Mouse (Mus musculus): ENCODE results near the gene Slx4ip. TPM values are rescaled to one million over a fixed set of nuclear protein-coding genes. Genes with fewer than 3 reads are reported as not detected.
A peak's percentile ranks its signal among the peaks of the same experiment; 100 is the strongest.

The Slx4ip gene
- polyA plus RNA-seq, 1 experiment from 2014 or later = 5.3 TPM

DNA sequence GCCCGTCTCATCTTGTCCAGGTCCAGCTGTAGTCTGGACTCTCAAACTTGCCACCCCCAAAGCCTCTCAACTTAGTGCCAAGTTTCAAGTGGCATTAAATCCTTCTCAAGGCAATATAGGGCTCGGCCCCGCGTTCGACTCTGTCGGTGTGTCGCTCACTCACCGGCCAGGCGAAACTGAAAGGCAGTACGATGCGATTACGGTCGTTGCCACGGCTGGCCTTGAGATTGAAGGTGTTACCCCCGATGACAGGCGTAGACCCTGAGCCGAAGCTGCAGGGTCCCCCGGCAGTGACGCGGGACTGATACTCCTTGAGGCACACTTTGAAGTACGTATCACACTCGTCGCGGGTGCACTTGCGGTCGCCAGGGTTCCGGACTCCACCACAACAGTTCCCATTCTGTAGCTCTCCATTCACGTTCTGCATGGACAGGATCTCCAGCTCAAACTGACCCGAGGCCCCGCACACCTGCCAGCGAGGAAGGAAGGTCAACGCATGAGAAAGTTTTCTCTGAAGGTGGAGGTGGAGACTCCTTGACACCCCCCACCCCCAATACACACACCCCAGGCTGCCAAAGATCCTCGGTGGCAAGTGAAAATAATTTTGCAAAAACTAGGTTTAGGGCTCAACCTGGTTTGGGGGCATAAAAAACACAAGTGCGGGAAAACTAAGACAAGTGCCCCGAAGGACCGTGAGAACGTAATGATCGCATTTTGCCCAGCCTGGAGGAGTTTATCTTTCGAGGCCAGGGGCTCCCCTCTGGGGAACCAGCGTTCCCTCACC lies 224.4 kb downstream of the Slx4ip start:
- peaks cover 16% of the 10 kb centered on the region for H3K4me1 ChIP-seq (replicated peaks)
- no peaks in the 10 kb centered on the region for H3K27me3 ChIP-seq (replicated peaks)
- H3K9me3 ChIP-seq = no peaks in the 10 kb centered on the region
- peak overlapping the region; percentile 92 for H3K27ac ChIP-seq
- peak overlapping the region; percentile 65 for H3K4me3 ChIP-seq (replicated peaks)
- peak overlapping the region; percentile 94 for H3K4me2 ChIP-seq (replicated peaks)
- 0% methylated on average over 40 of the region's 40 CpGs for WGBS
- H3K36me3 ChIP-seq = no peaks in the 10 kb centered on the region
- ATAC-seq = no peak
- H3K9ac ChIP-seq = peak overlapping the region; percentile 86

DNA sequence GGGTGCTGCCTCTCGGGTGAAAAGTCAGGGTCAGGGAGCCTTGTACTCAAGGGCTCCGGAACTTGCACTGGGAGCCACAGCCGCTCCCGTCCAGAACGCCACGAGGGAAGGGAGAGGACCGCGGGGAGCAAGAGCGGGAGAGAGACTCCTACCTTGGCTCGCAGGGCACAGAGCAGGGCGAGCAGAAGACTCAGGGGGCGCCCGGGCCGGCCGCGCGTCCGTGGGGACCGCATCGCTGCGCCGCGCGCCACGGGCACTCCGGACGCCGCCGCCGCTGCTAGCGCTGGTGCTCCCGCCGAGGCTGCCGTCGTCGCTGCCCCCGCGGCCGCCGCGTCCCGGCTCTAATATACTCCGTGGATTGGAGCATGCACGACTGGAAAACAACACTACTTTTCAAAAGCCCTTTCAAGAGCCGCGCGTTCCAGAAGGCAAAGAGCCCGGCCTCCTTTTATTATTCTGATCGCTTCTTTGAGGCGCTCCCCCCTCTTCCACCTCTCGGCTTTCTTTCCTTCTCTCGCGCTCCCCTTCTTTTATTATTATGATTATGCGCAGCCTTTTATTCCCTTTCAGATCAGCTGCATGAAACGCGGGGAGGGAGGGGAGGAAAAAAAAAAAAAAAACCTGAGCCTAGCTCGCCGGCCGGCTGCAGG lies 225.1 kb downstream of the Slx4ip start, which contains the start of gene Jag1:
Gene Jag1, minus strand, starts transcription at position 620 of the 650 bp plus-strand sequence.
- H3K36me3 ChIP-seq = no peaks in the 10 kb centered on the region
- H3K27me3 ChIP-seq (replicated peaks) = no peaks in the 10 kb centered on the region
- H3K9me3 ChIP-seq = no peaks in the 10 kb centered on the region
- H3K27ac ChIP-seq = peak within 1 kb of the TSS; percentile 99
- peak within 1 kb of the TSS; percentile 65 for H3K4me3 ChIP-seq (replicated peaks)
- peaks cover 13% of the 10 kb centered on the region; the same call in 1 of the 2 replicates for H3K4me1 ChIP-seq (replicated peaks)
- under 1% methylated on average over 59 of the region's 59 CpGs for WGBS
- H3K4me2 ChIP-seq (replicated peaks) = peak within 1 kb of the TSS; percentile 94
- H3K9ac ChIP-seq = peak within 1 kb of the TSS; percentile 86
- ATAC-seq = peak; percentile 1; the same call in 1 of the 2 replicates

DNA sequence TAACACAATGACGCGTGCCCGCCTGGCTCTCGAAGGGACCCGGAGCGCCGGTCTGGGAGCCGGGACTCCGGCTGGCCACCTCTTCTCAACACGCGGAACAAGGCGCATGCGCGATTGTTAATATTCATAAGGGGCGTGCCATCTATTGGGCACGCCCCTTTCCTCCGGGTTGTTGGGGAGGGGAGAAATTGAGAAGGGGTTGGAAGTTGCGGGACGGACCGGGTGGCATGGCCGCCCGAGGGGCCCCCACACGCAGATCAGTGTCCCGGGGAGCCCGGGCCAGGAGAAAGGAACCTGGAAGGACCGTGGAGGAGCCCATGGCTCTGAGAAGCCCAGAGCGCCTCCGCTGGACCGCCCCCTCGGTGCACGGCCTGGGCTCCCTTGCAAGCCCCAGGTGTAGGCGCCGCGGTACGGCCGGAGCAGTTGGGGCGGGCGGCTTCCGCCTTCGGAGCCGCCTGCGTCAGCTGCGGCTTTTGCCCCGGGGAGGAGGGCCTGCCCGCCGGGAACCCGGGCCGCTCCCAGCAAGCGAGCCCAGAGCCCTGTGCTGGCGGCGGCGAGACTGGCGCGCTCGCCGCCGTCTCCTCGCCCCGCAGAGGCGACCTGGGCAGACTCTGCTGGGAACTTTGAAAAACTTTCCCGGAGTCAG lies 225.8 kb downstream of the Slx4ip start:
- Histone ChIP-seq H3K4me3 (replicated peaks) (peak overlapping the region; percentile 65), H3K27ac (peak overlapping the region; percentile 99), H3K27me3 (replicated peaks) (no peaks in the 10 kb centered on the region), H3K9ac (peak overlapping the region; percentile 86), H3K4me2 (replicated peaks) (peak overlapping the region; percentile 94), H3K9me3 (no peaks in the 10 kb centered on the region), H3K36me3 (no peaks in the 10 kb centered on the region), H3K4me1 (replicated peaks) (peaks cover 13% of the 10 kb centered on the region; the same call in 1 of the 2 replicates)
- WGBS = under 1% methylated on average over 60 of the region's 61 CpGs
- ATAC-seq = peak; percentile 91

DNA sequence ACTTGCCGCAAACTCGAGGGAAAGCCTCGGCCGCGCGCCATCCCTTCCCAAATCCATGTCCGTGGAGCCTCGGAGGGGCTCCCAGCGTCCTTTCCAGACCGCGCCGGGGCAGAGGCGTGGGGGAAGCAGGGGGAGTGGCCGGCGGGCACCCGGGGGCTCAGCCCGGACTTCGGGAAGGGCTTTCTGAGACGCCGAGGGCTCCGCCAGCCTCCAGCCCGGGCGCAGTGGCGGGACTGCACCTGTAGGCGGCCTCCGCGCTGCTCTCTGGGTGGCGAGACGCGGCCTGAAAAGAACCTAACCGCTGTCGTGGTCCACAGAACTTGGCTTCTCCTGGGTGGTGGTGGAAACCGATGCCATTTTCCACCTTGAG lies 226.3 kb downstream of the Slx4ip start:
- peak; percentile 76 for ATAC-seq
- Histone ChIP-seq H3K4me2 (replicated peaks) (peak overlapping the region; percentile 94), H3K9ac (peak overlapping the region; percentile 75), H3K9me3 (no peaks in the 10 kb centered on the region), H3K4me3 (replicated peaks) (peak overlapping the region; percentile 65), H3K27ac (peak overlapping the region; percentile 99), H3K27me3 (replicated peaks) (no peaks in the 10 kb centered on the region), H3K4me1 (replicated peaks) (peaks cover 13% of the 10 kb centered on the region; the same call in 1 of the 2 replicates), H3K36me3 (no peaks in the 10 kb centered on the region)
- under 1% methylated on average over 33 of the region's 33 CpGs for WGBS

Other genes starting within 250 kb of the Slx4ip start
- gene Snap25, start 177.8 kb upstream of the Slx4ip start, polyA plus RNA-seq (2015; fragmentation: Nextera tagmentation; extraction: Ambion mirVana) = 8.0 and 8.7 TPM in 2 replicates
- 49.3 and 58.5 TPM in 2 replicates for gene AL731706.2, start 5.5 kb upstream of the Slx4ip start, polyA plus RNA-seq (2015; fragmentation: Nextera tagmentation; extraction: Ambion mirVana)
- gene AL731706.1, start 171 bp downstream of the Slx4ip start, polyA plus RNA-seq (2015; fragmentation: Nextera tagmentation; extraction: Ambion mirVana) = 42.5 and 45.6 TPM in 2 replicates
- gene Mkks, start 171 bp downstream of the Slx4ip start, polyA plus RNA-seq (2015; fragmentation: Nextera tagmentation; extraction: Ambion mirVana) = 15.7 and 18.5 TPM in 2 replicates
- 15.8 and 18.3 TPM in 2 replicates for gene Jag1, start 225.4 kb downstream of the Slx4ip start, polyA plus RNA-seq (2015; fragmentation: Nextera tagmentation; extraction: Ambion mirVana)

Data from intestine, embryonic 15.5 days (tissue).